8 mouse cellular contexts compared by ENCODE assay signal in the genomic region with DNA sequence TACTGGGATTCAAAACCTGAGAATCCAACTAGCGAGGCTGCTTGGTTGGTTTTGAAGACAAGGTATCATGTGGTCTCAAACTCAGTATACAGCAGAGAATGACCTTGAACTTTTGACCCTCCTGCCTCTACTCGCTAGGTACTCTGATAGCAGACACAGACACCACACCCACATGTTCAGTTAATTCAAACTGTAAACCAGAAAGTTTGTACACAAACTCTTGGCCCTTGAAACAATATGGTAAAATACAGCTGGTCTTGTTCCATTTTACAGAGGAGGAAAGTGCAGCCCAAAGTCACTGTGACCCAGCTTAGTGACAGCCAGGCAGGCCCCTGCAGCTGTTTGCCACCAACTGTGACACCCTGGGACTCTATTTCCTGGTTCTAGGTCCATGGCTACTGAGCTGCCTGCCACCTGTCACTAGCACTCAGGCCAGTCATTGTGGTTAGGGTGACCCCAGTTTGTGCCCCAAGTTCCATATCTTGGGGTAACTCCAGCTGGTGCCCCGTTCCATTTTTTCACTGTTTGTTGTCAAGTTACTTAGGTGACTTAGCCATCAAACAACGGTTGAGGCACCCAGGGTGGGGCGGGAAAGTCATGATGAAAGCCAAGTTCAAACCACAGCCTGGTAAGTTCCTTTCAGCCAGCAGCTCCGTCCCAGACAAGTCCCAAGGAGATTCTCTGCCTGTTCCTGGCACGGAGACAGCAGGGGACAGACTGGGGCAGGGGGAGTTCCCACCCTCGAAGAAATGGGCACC. TPM values are rescaled to one million over a fixed set of nuclear protein-coding genes. Genes with fewer than 3 reads are reported as not detected.
DNase-seq lines count a peak whose midpoint lies in the region; ATAC-seq and TF ChIP-seq lines count a peak whose summit lies in the region.

No protein-coding gene starts in this region.

- H3K36me3 ChIP-seq in limb, embryonic 15.5 days: no peaks in the 10 kb centered on the region

- no peak overlapping the region for H3K9ac ChIP-seq in limb, embryonic 15.5 days

- WGBS in limb, embryonic 15.5 days: 28% methylated on average over 8 of the region's 8 CpGs

- ATAC-seq in limb, embryonic 15.5 days (ENCODE audit: insufficient number of reproducible peaks, low FRiP score, low TSS enrichment, low read depth): no peak
- ATAC-seq in monocyte, adult 5-6 weeks (replicated peaks; ENCODE audit: insufficient number of reproducible peaks, low FRiP score, low TSS enrichment, poor library complexity, severe bottlenecking): peak; percentile 48

- peaks cover 47% of the 10 kb centered on the region for H3K4me1 ChIP-seq in limb, embryonic 15.5 days

- peak overlapping the region; percentile 60 for H3K4me3 ChIP-seq in layer of hippocampus, adult 2 months
- peak overlapping the region; percentile 59 for H3K4me3 ChIP-seq in limb, embryonic 15.5 days

- no peaks in the 10 kb centered on the region for H3K27me3 ChIP-seq in limb, embryonic 15.5 days

- peak overlapping the region; percentile 92 for H3K4me2 ChIP-seq in limb, embryonic 15.5 days

- TF ChIP-seq CTCF in layer of hippocampus, adult 2 months (conservative IDR thresholded peaks at IDR 0.05): no peak

- no peaks in the 10 kb centered on the region for H3K9me3 ChIP-seq in limb, embryonic 15.5 days

- H3K27ac ChIP-seq in layer of hippocampus, adult 2 months: peak overlapping the region; percentile 77; the same call in 1 of the 2 replicates
- peak overlapping the region; percentile 81 for H3K27ac ChIP-seq in limb, embryonic 15.5 days

- DNase-seq in layer of hippocampus, adult 2 months (ENCODE audit: low spot score in 2 of 2): no peak
- no peak for DNase-seq in layer of hippocampus, postnatal 36 days
- peak; percentile 63 to 65 for DNase-seq in heart, adult 18-20 months
- DNase-seq in cerebellum, adult 11-12 months: no peak
- no peak for DNase-seq in layer of hippocampus, postnatal 14 days (ENCODE audit: low spot score in 2 of 2)
- DNase-seq in yolk sac, embryonic 10.5 days (ENCODE audit: low spot score): no peak

RNA-seq across cellular contexts. Expression of a gene that starts 1.2 kb away (rescaled TPM):
- 10 to 100 TPM in 1 of 2 experiments, 1 to 10 TPM in 1; 8.1 to 12.4 TPM for total RNA-seq in layer of hippocampus, adult 2 months (2021)
- total RNA-seq in layer of hippocampus, postnatal 36 days (2021): 1 to 10 TPM; 7.6 to 7.7 TPM
- 10 to 100 TPM; 41.1 to 43.2 TPM for total RNA-seq in heart, adult 18-20 months (2021)
- polyA plus RNA-seq in limb, embryonic 15.5 days (2015; fragmentation: Nextera tagmentation; extraction: Ambion mirVana): 46.1 and 52.6 TPM in 2 replicates
- 1,127 to 1,315 TPM (median 1,167 TPM) in 3 replicates for total RNA-seq in monocyte, adult 5-6 weeks (2017)
- 10 to 100 TPM; 11.9 to 12.6 TPM for total RNA-seq in layer of hippocampus, postnatal 14 days (2021)

RNA-seq across cellular contexts. Expression of a gene that starts 24.9 kb away (rescaled TPM):
- 10 to 100 TPM; 17.9 to 20.4 TPM for total RNA-seq in layer of hippocampus, adult 2 months (2021)
- 10 to 100 TPM; 17.0 to 19.2 TPM for total RNA-seq in layer of hippocampus, postnatal 36 days (2021)
- 10 to 100 TPM; 15.2 to 15.9 TPM for total RNA-seq in heart, adult 18-20 months (2021)
- polyA plus RNA-seq in limb, embryonic 15.5 days (2015; fragmentation: Nextera tagmentation; extraction: Ambion mirVana): 126 and 127 TPM in 2 replicates
- 51.8 to 77.1 TPM (median 60.3 TPM) in 3 replicates for total RNA-seq in monocyte, adult 5-6 weeks (2017)
- 10 to 100 TPM; 17.9 to 19.2 TPM for total RNA-seq in layer of hippocampus, postnatal 14 days (2021)

RNA-seq across cellular contexts. Expression of a gene that starts 40.9 kb away (rescaled TPM):
- 10 to 100 TPM; 47.9 to 56.8 TPM for total RNA-seq in layer of hippocampus, adult 2 months (2021)
- total RNA-seq in layer of hippocampus, postnatal 36 days (2021): 10 to 100 TPM; 53.0 to 54.8 TPM
- total RNA-seq in heart, adult 18-20 months (2021): 10 to 100 TPM; 51.1 to 52.7 TPM
- polyA plus RNA-seq in limb, embryonic 15.5 days (2015; fragmentation: Nextera tagmentation; extraction: Ambion mirVana): 19.6 and 20.0 TPM in 2 replicates
- 159 to 217 TPM (median 178 TPM) in 3 replicates for total RNA-seq in monocyte, adult 5-6 weeks (2017)
- total RNA-seq in layer of hippocampus, postnatal 14 days (2021): 10 to 100 TPM; 53.6 TPM

Comparison
In these comparisons a context has a peak if more than half of its experiments do, and no peak if none do; other contexts are left out.
1. DNase-seq: peak in heart, adult 18-20 months (2 of 2); none in layer of hippocampus, adult 2 months (0 of 2), layer of hippocampus, postnatal 36 days (0 of 2), cerebellum, adult 11-12 months (single experiment), layer of hippocampus, postnatal 14 days (0 of 2) and yolk sac, embryonic 10.5 days (single experiment).
2. RNA of a gene that starts 1.2 kb away (total RNA-seq): 1,127 to 1,315 TPM in monocyte, adult 5-6 weeks; 41.1 to 43.2 TPM in heart, adult 18-20 months, 11.9 to 12.6 TPM in layer of hippocampus, postnatal 14 days, 8.1 to 12.4 TPM in layer of hippocampus, adult 2 months and 7.6 to 7.7 TPM in layer of hippocampus, postnatal 36 days; every median in the first group is over 10 times any median in the second.